Mouse (Mus musculus) cortical plate, adult 2 months (tissue): ENCODE measurements around the gene Evi5.

Source experiments
- CTCF ChIP-seq: fragments of 200-500 bp; IDR thresholded peaks from 2 replicates; pipeline ENCODE4 v1.5.1; 2011; ENCODE audit warnings: mild to moderate bottlenecking, control low read depth, low read length; ENCODE audit not compliant: insufficient read depth; ENCODE audit errors: extremely low read depth
- POLR2A ChIP-seq: fragments of 200-500 bp; IDR thresholded peaks from 2 replicates; pipeline ENCODE4 v1.6.1; 2011; ENCODE audit warnings: mild to moderate bottlenecking, low read length, control low read depth; ENCODE audit not compliant: insufficient read depth; ENCODE audit errors: extremely low read depth

DNA sequence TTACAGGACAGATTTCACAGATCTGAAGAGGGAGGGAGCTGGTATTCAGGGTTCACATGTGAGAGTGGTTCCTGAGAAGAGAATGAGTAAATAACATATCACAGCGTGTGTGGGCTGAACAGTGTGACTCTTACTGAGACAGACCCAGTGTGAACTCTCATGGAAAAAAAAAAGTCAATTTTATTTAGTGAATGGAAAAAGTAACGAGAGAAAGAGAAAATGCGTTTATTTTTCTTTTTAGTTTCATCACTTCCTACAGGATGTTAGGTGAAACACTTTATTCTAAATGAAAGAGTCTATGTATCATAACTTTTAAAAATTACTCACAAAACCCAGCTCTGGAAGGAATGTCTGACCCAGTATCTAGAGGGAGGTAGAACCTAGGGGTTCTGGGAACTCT is 143.5 kb downstream of the Evi5 start:
- TF ChIP-seq CTCF = no peak
- no peak for TF ChIP-seq POLR2A
